16 mouse cellular contexts compared by ENCODE assay signal in the genomic region with DNA sequence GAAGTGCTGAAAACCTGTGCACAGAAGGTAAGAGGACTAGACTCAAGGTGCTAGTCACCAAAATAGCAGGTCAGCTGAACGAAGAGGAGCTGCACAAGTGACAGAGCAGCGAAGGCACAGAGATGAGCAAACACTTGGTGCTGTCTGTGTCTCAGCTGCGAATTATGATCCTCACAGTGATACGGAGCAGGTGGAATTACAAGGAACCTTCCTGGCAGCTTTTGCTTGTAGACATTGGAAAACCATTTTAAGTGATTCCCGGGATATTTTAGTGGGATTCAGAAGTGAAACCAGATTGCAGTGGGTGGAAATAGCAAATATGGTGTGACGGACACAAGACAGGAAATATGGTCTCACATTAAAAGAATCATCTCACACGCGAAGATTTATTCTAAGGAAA.
DNase-seq lines count a peak whose midpoint lies in the region; ATAC-seq and TF ChIP-seq lines count a peak whose summit lies in the region.
"Had no signal": no experiment of that assay in that cellular context is flagged by ENCODE, and none has a peak within 500 bp of the region (broad histone marks: within the 10 kb centered on the region; RNA-seq: fewer than 3 reads in every experiment).

No protein-coding gene starts in this region.

- H3K27me3 ChIP-seq in thymus, adult 2 months (ENCODE audit: control insufficient read depth, insufficient read depth, low read length): no peaks in the 10 kb centered on the region
- no peaks in the 10 kb centered on the region for H3K27me3 ChIP-seq in forebrain, embryonic 13.5 days
- H3K27me3 ChIP-seq: neural tube, embryonic 13.5 days; Patski had no signal

- no peak overlapping the region for H3K9ac ChIP-seq in forebrain, embryonic 13.5 days
- H3K9ac ChIP-seq: liver, postnatal 0 days; neural tube, embryonic 13.5 days had no signal

- H3K4me3 ChIP-seq in thymus, adult 2 months (ENCODE audit: control insufficient read depth, insufficient read depth, low read length): no peak overlapping the region
- no peak overlapping the region for H3K4me3 ChIP-seq in forebrain, embryonic 13.5 days
- H3K4me3 ChIP-seq: layer of hippocampus, adult 2 months; neural tube, embryonic 13.5 days had no signal

- no peaks in the 10 kb centered on the region for H3K36me3 ChIP-seq in thymus, adult 2 months (ENCODE audit: control insufficient read depth, insufficient read depth, low read length)
- no peaks in the 10 kb centered on the region for H3K36me3 ChIP-seq in forebrain, embryonic 13.5 days (ENCODE audit: poor library complexity, severe bottlenecking)
- H3K36me3 ChIP-seq: neural tube, embryonic 13.5 days had no signal

- DNase-seq in frontal cortex, postnatal 14 days (ENCODE audit: low spot score in 2 of 2): peak; percentile 7 to 21
- DNase-seq in layer of hippocampus, adult 9-11 months: peak; percentile 56
- peak; percentile 29 to 52 for DNase-seq in left cerebral cortex, postnatal 36 days (ENCODE audit: low spot score in 2 of 2)
- peak; percentile 7 for DNase-seq in right cerebral cortex, postnatal 4 days
- no peak for DNase-seq in thymus, adult 2 months
- no peak for DNase-seq in liver
- DNase-seq: cerebellum, postnatal 14 days; heart, adult 18-20 months; kidney, adult 8-10 months; liver, postnatal 0 days had no signal

- no peaks in the 10 kb centered on the region for H3K9me3 ChIP-seq in forebrain, embryonic 13.5 days (replicated peaks)
- H3K9me3 ChIP-seq: neural tube, embryonic 13.5 days had no signal

- intact Hi-C loops in left cerebral cortex, postnatal 36 days (cut with DNase I): loop anchor here (5.0 kb wide), 1 partner anchor 131 kb away; no protein-coding TSS in a partner anchor

- ATAC-seq in forebrain, embryonic 13.5 days: no peak
- ATAC-seq: activated CD4-positive, CD25-positive, alpha-beta regulatory T cell, adult 4 months; forebrain, embryonic 14.5 days; liver, postnatal 0 days; Patski had no signal

- H3K4me1 ChIP-seq in thymus, adult 2 months (replicated peaks; ENCODE audit: control insufficient read depth, insufficient read depth, low read length): no peaks in the 10 kb centered on the region
- no peaks in the 10 kb centered on the region for H3K4me1 ChIP-seq in forebrain, embryonic 13.5 days
- H3K4me1 ChIP-seq: neural tube, embryonic 13.5 days had no signal

- H3K27ac ChIP-seq in thymus, adult 2 months (ENCODE audit: control insufficient read depth, insufficient read depth, low read length): no peak overlapping the region
- H3K27ac ChIP-seq in forebrain, embryonic 13.5 days: no peak overlapping the region
- H3K27ac ChIP-seq: layer of hippocampus, adult 2 months; neural tube, embryonic 13.5 days had no signal

- TF ChIP-seq POLR2A in thymus, adult 2 months (IDR thresholded peaks at IDR 0.05; ENCODE audit: control insufficient read depth, extremely low read depth, insufficient read depth, low read length, poor library complexity): no peak

- 89% methylated on average over 8 of the region's 8 CpGs for WGBS in thymus, adult 2 months
- WGBS in forebrain, embryonic 13.5 days: 87% methylated on average over 8 of the region's 8 CpGs

- no peak for TF ChIP-seq CTCF in thymus, adult 2 months (IDR thresholded peaks at IDR 0.05; ENCODE audit: borderline replicate concordance, control insufficient read depth, extremely low read depth, insufficient read depth, low read length, poor library complexity)

- H3K4me2 ChIP-seq in forebrain, embryonic 13.5 days: no peak overlapping the region
- H3K4me2 ChIP-seq: neural tube, embryonic 13.5 days had no signal

Comparison
In these comparisons a context has a peak if more than half of its experiments do, and no peak if none do; other contexts are left out.
1. DNase-seq: peak in frontal cortex, postnatal 14 days (2 of 2), layer of hippocampus, adult 9-11 months (single experiment), left cerebral cortex, postnatal 36 days (2 of 2) and right cerebral cortex, postnatal 4 days (single experiment); none in thymus, adult 2 months (single experiment) and liver (single experiment).